Mouse (Mus musculus) heart, postnatal 0 days (tissue): ENCODE measurements around the gene Parm1. TPM values are rescaled to one million over a fixed set of nuclear protein-coding genes. Genes with fewer than 3 reads are reported as not detected.

Experiments
- ATAC-seq: fragments of 200-750 bp; cut with Nextera tagmentation; 2 replicates; pipeline ENCODE4 v1.8.0; 2017; ENCODE audit warnings: low read depth, moderate number of reproducible peaks, moderate library complexity; ENCODE audit not compliant: insufficient read depth
- DNase-seq: peaks from one replicate; pipeline ENCODE4 v3.0.0-alpha.2; 2016; ENCODE audit warnings: low spot score
- H3K27ac ChIP-seq: fragments of 300-500 bp; sonication (generic); 2 replicates; pipeline ENCODE4 v1.5.1; 2014; ENCODE audit warnings: low read depth, mild to moderate bottlenecking
- H3K27me3 ChIP-seq: fragments of 300-500 bp; sonication (generic); 2 replicates; pipeline ENCODE4 v1.6.1; 2014; ENCODE audit warnings: low read length, mixed read lengths; ENCODE audit not compliant: control insufficient read depth, insufficient read depth
- H3K36me3 ChIP-seq: fragments of 300-500 bp; sonication (generic); replicated peaks from 2 replicates; pipeline ENCODE4 v1.6.1; 2014; ENCODE audit warnings: low read length, mixed read lengths; ENCODE audit not compliant: control insufficient read depth, insufficient read depth
- H3K4me1 ChIP-seq: fragments of 300-500 bp; sonication (generic); 2 replicates; pipeline ENCODE4 v1.6.1; 2014; ENCODE audit warnings: antibody characterized with exemption; ENCODE audit not compliant: control insufficient read depth, insufficient read depth
- H3K4me2 ChIP-seq: fragments of 300-500 bp; sonication (generic); 2 replicates; pipeline ENCODE4 v1.6.1; 2014; ENCODE audit warnings: low read depth, mild to moderate bottlenecking, low read length, moderate library complexity
- H3K4me3 ChIP-seq: fragments of 300-500 bp; sonication (generic); 2 replicates; pipeline ENCODE4 v1.5.1; 2014; ENCODE audit warnings: low read depth, low read length
- H3K9ac ChIP-seq: fragments of 300-500 bp; sonication (generic); replicated peaks from 2 replicates; pipeline ENCODE4 v1.6.1; 2014; ENCODE audit warnings: low read depth, low read length, mixed read lengths
- H3K9me3 ChIP-seq: fragments of 300-500 bp; sonication (generic); replicated peaks from 2 replicates; pipeline ENCODE4 v1.6.1; 2016; ENCODE audit warnings: low read length; ENCODE audit not compliant: control insufficient read depth
- CTCF ChIP-seq: IDR thresholded peaks from 2 replicates; pipeline ENCODE4 v1.5.1; 2016; ENCODE audit warnings: antibody characterized with exemption, control low read depth, low read depth
- EP300 ChIP-seq: IDR thresholded peaks from 2 replicates; pipeline ENCODE4 v1.6.1; 2016; ENCODE audit warnings: antibody characterized with exemption, low read depth
- WGBS: fragments of 180-500 bp; shearing (Covaris S2); extraction: QIAGEN DNeasy Blood & Tissue Kit; methylation state at CpG from one replicate; pipeline ENCODE4 v1.1.7; 2014; 5-methylcytosine and 5-hydroxymethylcytosine counted together
- polyA plus RNA-seq: library from polyadenylated mRNA; unstranded; fragments of >200 nt; fragmentation: Nextera tagmentation; extraction: Ambion mirVana; gene quantifications from 2 replicates; pipeline ENCODE4 v1.2.1, GENCODE M21; 2015
- total RNA-seq: library from RNA; depleted of rRNA; stranded (reverse); fragments of >200 nt; gene quantifications from 2 replicates; pipeline ENCODE4 v1.2.3, GENCODE M21; 2014; ENCODE audit warnings: low replicate concordance

Parm1 gene
- total and polyA plus RNA-seq, 2 experiments from 2014 or later: 25.9 to 39.6 TPM

- Histone ChIP-seq H3K9ac (no peak overlapping the region), H3K27ac (no peak overlapping the region), H3K4me2 (no peak overlapping the region), H3K4me3 (no peak overlapping the region), H3K27me3 (no peaks in the 10 kb centered on the region), H3K36me3 (peaks cover 4% of the 10 kb centered on the region; the same call in 1 of the 2 replicates), H3K4me1 (peaks cover 19% of the 10 kb centered on the region), H3K9me3 (no peaks in the 10 kb centered on the region)
- ATAC-seq (no peak), DNase-seq (no peak)
- TF ChIP-seq CTCF: no peak
- TF ChIP-seq EP300: no peak
- 93% methylated on average over 6 of the region's 6 CpGs for WGBS
Measured at GRCm38 (mm10) chr5:91621197-91621596, 103.8 kb downstream of the Parm1 start.

DNA sequence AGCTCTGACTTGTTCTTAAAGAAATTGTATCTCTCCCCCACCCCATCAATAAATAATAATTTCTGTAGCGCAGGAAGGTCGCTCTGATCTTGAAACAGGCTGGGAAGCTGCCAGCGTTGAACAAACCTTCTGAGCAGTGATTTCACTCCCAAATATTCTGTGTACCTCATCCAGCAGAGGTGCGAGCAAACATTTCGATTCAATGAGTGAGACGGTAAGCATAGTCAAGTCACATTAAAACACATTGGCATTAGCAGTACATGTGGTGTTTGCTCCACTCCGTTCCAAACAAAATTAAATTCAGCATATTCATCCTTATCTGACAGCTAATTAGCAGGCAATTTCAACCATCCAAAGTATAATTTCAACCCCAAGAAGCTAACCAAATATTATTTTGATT lies 109.4 kb downstream of the Parm1 start:
- no peak overlapping the region for H3K9ac ChIP-seq
- no peaks in the 10 kb centered on the region for H3K9me3 ChIP-seq
- TF ChIP-seq EP300: no peak
- TF ChIP-seq CTCF: no peak
- H3K4me3 ChIP-seq: no peak overlapping the region
- no peak overlapping the region for H3K4me2 ChIP-seq
- H3K27me3 ChIP-seq: no peaks in the 10 kb centered on the region
- no peak for ATAC-seq
- WGBS: 89% methylated on average over 7 of the region's 7 CpGs
- H3K27ac ChIP-seq: no peak overlapping the region
- peaks cover 4% of the 10 kb centered on the region; the same call in 1 of the 2 replicates for H3K36me3 ChIP-seq
- DNase-seq: no peak
- H3K4me1 ChIP-seq: peaks cover 6% of the 10 kb centered on the region; the same call in 1 of the 2 replicates

GRCm38 (mm10) chr5:91629472-91629871 lies 112.1 kb downstream of the Parm1 start:
- H3K9me3 ChIP-seq: no peaks in the 10 kb centered on the region
- H3K36me3 ChIP-seq: no peaks in the 10 kb centered on the region
- ATAC-seq (peak; percentile 98), DNase-seq (peak; percentile 94)
- peak overlapping the region; percentile 89 for H3K27ac ChIP-seq
- no peak for TF ChIP-seq CTCF
- peak; percentile 97 for TF ChIP-seq EP300
- H3K4me3 ChIP-seq: no peak overlapping the region
- H3K4me1 ChIP-seq: peaks cover 6% of the 10 kb centered on the region; the same call in 1 of the 2 replicates
- H3K9ac ChIP-seq: no peak overlapping the region
- no peaks in the 10 kb centered on the region for H3K27me3 ChIP-seq
- no peak overlapping the region for H3K4me2 ChIP-seq
- WGBS: 13% methylated on average over 5 of the region's 5 CpGs

- Histone ChIP-seq H3K36me3 (no peaks in the 10 kb centered on the region), H3K4me1 (no peaks in the 10 kb centered on the region), H3K27ac (no peak overlapping the region), H3K4me2 (no peak overlapping the region), H3K9ac (no peak overlapping the region), H3K9me3 (no peaks in the 10 kb centered on the region), H3K4me3 (no peak overlapping the region), H3K27me3 (no peaks in the 10 kb centered on the region)
- 90% methylated on average over 4 of the region's 4 CpGs for WGBS
- ATAC-seq (no peak), DNase-seq (no peak)
- TF ChIP-seq EP300: no peak
- no peak for TF ChIP-seq CTCF
Measured at GRCm38 (mm10) chr5:91651330-91651729, 133.9 kb downstream of the Parm1 start.

DNA sequence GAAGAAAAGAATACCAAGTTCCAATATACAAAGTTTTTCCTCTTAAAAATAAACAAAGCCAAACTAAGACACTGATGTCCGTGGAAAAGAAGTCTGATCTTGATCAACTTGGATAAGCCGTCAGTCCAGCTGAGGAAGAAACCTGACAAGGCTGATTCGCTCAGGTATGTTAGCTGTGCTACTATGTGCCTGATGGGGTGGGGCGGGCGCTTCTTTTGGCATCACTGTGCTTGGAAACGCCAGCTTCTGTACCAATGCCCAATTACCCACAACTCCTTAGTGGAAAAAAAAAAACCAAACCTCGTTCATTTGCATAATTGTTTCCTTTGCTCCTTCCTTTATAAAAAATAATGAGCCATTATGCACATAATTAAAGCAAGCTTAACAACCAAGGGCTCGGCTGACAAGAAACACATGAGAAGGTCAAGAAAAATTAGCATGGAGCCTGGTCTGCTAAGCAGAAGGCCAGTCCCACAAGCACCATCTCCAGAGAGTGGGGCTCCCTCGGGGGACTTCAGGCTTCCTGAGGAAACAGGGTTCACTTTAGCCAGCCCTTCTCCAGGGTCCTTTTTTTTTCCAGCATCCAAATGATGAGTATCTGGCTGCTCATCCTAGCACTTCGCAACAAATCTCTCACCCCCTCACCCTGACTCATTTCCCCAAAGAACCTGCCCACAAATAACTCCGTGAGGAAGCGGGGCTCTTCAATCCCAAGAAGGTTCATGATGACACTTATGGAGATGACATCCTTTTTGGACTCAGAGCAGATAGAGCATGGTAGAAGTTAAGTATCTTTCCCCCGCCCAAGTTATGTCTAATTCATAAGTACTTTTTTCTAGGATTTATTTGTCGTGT lies 135.9 kb downstream of the Parm1 start:
- H3K9ac ChIP-seq: no peak overlapping the region
- no peaks in the 10 kb centered on the region for H3K27me3 ChIP-seq
- H3K36me3 ChIP-seq: no peaks in the 10 kb centered on the region
- TF ChIP-seq CTCF (no peak), EP300 (no peak)
- no peaks in the 10 kb centered on the region for H3K9me3 ChIP-seq
- WGBS: 78% methylated on average over 14 of the region's 14 CpGs
- no peak overlapping the region for H3K27ac ChIP-seq
- DNase-seq (no peak), ATAC-seq (no peak)
- no peaks in the 10 kb centered on the region for H3K4me1 ChIP-seq
- H3K4me2 ChIP-seq: no peak overlapping the region
- no peak overlapping the region for H3K4me3 ChIP-seq
